Mouse (Mus musculus) forebrain, postnatal 0 days (tissue): ENCODE results near the gene Nxpe2. TPM values are rescaled to one million over a fixed set of nuclear protein-coding genes. Genes with fewer than 3 reads are reported as not detected.

Experiments
- ATAC-seq: fragments of 200-750 bp; cut with Nextera tagmentation; 2 replicates; pipeline ENCODE4 v1.8.0; 2017; ENCODE audit warnings: mild to moderate bottlenecking, moderate library complexity
- DNase-seq: peaks from one replicate; pipeline ENCODE4 v3.0.0-alpha.2; 2015
- H3K27ac ChIP-seq: fragments of 300-500 bp; sonication (generic); 2 replicates; pipeline ENCODE4 v1.5.1; 2014; ENCODE audit warnings: low read depth, mild to moderate bottlenecking, antibody characterized with exemption, low read length, moderate library complexity, mixed read lengths
- H3K27me3 ChIP-seq: fragments of 300-500 bp; sonication (generic); 2 replicates; pipeline ENCODE4 v1.6.1; 2014; ENCODE audit warnings: mild to moderate bottlenecking, low read length, mixed read lengths; ENCODE audit not compliant: insufficient read depth
- H3K36me3 ChIP-seq: fragments of 300-500 bp; sonication (generic); 2 replicates; pipeline ENCODE4 v1.6.1; 2014; ENCODE audit warnings: mild to moderate bottlenecking, moderate library complexity; ENCODE audit not compliant: insufficient read depth
- H3K4me1 ChIP-seq: fragments of 300-500 bp; sonication (generic); 2 replicates; pipeline ENCODE4 v1.6.1; 2014; ENCODE audit warnings: antibody characterized with exemption; ENCODE audit not compliant: insufficient read depth
- H3K4me2 ChIP-seq: fragments of 300-500 bp; sonication (generic); 2 replicates; pipeline ENCODE4 v1.6.1; 2014; ENCODE audit warnings: low read depth, mild to moderate bottlenecking, moderate library complexity
- H3K4me3 ChIP-seq: fragments of 300-500 bp; sonication (generic); 2 replicates; pipeline ENCODE4 v1.5.1; 2014; ENCODE audit warnings: low read depth, low read length, mixed read lengths
- H3K9ac ChIP-seq: fragments of 300-500 bp; sonication (generic); 2 replicates; pipeline ENCODE4 v1.6.1; 2014; ENCODE audit warnings: mild to moderate bottlenecking
- H3K9me3 ChIP-seq: fragments of 300-500 bp; sonication (generic); 2 replicates; pipeline ENCODE4 v1.6.1; 2016; ENCODE audit warnings: low read length
- CTCF ChIP-seq: sonication (generic); IDR thresholded peaks from 2 replicates; pipeline ENCODE4 v1.5.1; 2016; ENCODE audit warnings: antibody characterized with exemption, control low read depth, low read depth
- WGBS: fragments of 180-500 bp; shearing (Covaris S2); extraction: QIAGEN DNeasy Blood & Tissue Kit; methylation state at CpG from one replicate; pipeline ENCODE4 v1.1.7; 2014; 5-methylcytosine and 5-hydroxymethylcytosine counted together
- polyA plus RNA-seq: library from polyadenylated mRNA; unstranded; fragments of >200 nt; fragmentation: Nextera tagmentation; extraction: Ambion mirVana; gene quantifications from 2 replicates; pipeline ENCODE4 v1.2.1, GENCODE M21; 2015
- total RNA-seq: library from RNA; depleted of rRNA; stranded (reverse); fragments of >200 nt; gene quantifications from 2 replicates; pipeline ENCODE4 v1.2.3, GENCODE M21; 2014; rRNA removed

The Nxpe2 gene
- total and polyA plus RNA-seq, 2 experiments from 2014 or later, result 0.38 TPM; not detected in 1

- no peak for ATAC-seq
- H3K4me1 ChIP-seq, result no peaks in the 10 kb centered on the region
- no peak for DNase-seq
- no peak overlapping the region for H3K27ac ChIP-seq
- H3K4me2 ChIP-seq, result no peak overlapping the region
- no peaks in the 10 kb centered on the region for H3K27me3 ChIP-seq
- no peaks in the 10 kb centered on the region for H3K36me3 ChIP-seq
- no peak overlapping the region for H3K4me3 ChIP-seq
- WGBS, result 91% methylated on average over 7 of the region's 7 CpGs
- no peaks in the 10 kb centered on the region for H3K9me3 ChIP-seq
- H3K9ac ChIP-seq, result no peak overlapping the region
- no peak for TF ChIP-seq CTCF
Observed at GRCm38 (mm10) chr9:48298983-48299382, 54.3 kb downstream of the Nxpe2 start.

- Histone ChIP-seq H3K4me1 (no peaks in the 10 kb centered on the region), H3K9ac (no peak overlapping the region), H3K27ac (no peak overlapping the region), H3K4me2 (no peak overlapping the region), H3K4me3 (no peak overlapping the region), H3K36me3 (no peaks in the 10 kb centered on the region), H3K27me3 (no peaks in the 10 kb centered on the region), H3K9me3 (no peaks in the 10 kb centered on the region)
- DNase-seq (no peak), ATAC-seq (no peak)
- no peak for TF ChIP-seq CTCF
- 57% methylated on average over 2 of the region's 2 CpGs for WGBS
Observed at GRCm38 (mm10) chr9:48294754-48295153, 58.5 kb downstream of the Nxpe2 start.

- no peak overlapping the region for H3K9ac ChIP-seq
- no peak for ATAC-seq
- TF ChIP-seq CTCF, result no peak
- H3K4me2 ChIP-seq, result no peak overlapping the region
- no peaks in the 10 kb centered on the region for H3K27me3 ChIP-seq
- no peaks in the 10 kb centered on the region for H3K36me3 ChIP-seq
- H3K4me1 ChIP-seq, result no peaks in the 10 kb centered on the region
- no peak overlapping the region for H3K27ac ChIP-seq
- 89% methylated on average over 1 of the region's 1 CpGs for WGBS
- no peak for DNase-seq
- no peaks in the 10 kb centered on the region for H3K9me3 ChIP-seq
- no peak overlapping the region for H3K4me3 ChIP-seq
Observed at GRCm38 (mm10) chr9:48290281-48290680, 63.0 kb downstream of the Nxpe2 start.

GRCm38 (mm10) chr9:48284221-48284620 is 69.0 kb downstream of the Nxpe2 start:
- H3K4me2 ChIP-seq, result no peak overlapping the region
- no peak overlapping the region for H3K9ac ChIP-seq
- no peaks in the 10 kb centered on the region for H3K27me3 ChIP-seq
- no peak overlapping the region for H3K4me3 ChIP-seq
- DNase-seq (no peak), ATAC-seq (no peak)
- H3K4me1 ChIP-seq, result no peaks in the 10 kb centered on the region
- no peaks in the 10 kb centered on the region for H3K36me3 ChIP-seq
- 86% methylated on average over 8 of the region's 8 CpGs for WGBS
- no peaks in the 10 kb centered on the region for H3K9me3 ChIP-seq
- H3K27ac ChIP-seq, result no peak overlapping the region
- no peak for TF ChIP-seq CTCF

GRCm38 (mm10) chr9:48276831-48277230 is 76.4 kb downstream of the Nxpe2 start:
- Histone ChIP-seq H3K27me3 (no peaks in the 10 kb centered on the region), H3K4me1 (no peaks in the 10 kb centered on the region), H3K4me3 (no peak overlapping the region), H3K27ac (no peak overlapping the region), H3K36me3 (no peaks in the 10 kb centered on the region), H3K9ac (no peak overlapping the region), H3K9me3 (no peaks in the 10 kb centered on the region), H3K4me2 (peak overlapping the region; percentile 8; the same call in 1 of the 2 replicates)
- ATAC-seq (peak; percentile 76), DNase-seq (peak; percentile 63)
- 77% methylated on average over 15 of the region's 15 CpGs for WGBS
- TF ChIP-seq CTCF, result no peak

Other genes with a start within 250 kb of the Nxpe2 start
- 11.6 and 20.2 TPM in 2 replicates for gene Nxpe4, start 191.4 kb downstream of the Nxpe2 start, total RNA-seq
- 5.8 and 8.3 TPM in 2 replicates for gene Nxpe4, start 191.4 kb downstream of the Nxpe2 start, polyA plus RNA-seq
- 61.2 and 83.9 TPM in 2 replicates for gene Rexo2, start 127.2 kb upstream of the Nxpe2 start, total RNA-seq
- gene Rexo2, start 127.2 kb upstream of the Nxpe2 start, polyA plus RNA-seq, result 108 and 109 TPM in 2 replicates
- gene Rbm7, start 141.8 kb upstream of the Nxpe2 start, total RNA-seq, result 70.9 and 74.4 TPM in 2 replicates
- 86.8 and 92.7 TPM in 2 replicates for gene Rbm7, start 141.8 kb upstream of the Nxpe2 start, polyA plus RNA-seq
- 24.4 and 24.6 TPM in 2 replicates for gene Gm5617, start 142.0 kb upstream of the Nxpe2 start, total RNA-seq
- gene Gm5617, start 142.0 kb upstream of the Nxpe2 start, polyA plus RNA-seq, result 23.3 and 30.7 TPM in 2 replicates